Mouse (Mus musculus): ENCODE measurements around the gene Gm9639.

DNA sequence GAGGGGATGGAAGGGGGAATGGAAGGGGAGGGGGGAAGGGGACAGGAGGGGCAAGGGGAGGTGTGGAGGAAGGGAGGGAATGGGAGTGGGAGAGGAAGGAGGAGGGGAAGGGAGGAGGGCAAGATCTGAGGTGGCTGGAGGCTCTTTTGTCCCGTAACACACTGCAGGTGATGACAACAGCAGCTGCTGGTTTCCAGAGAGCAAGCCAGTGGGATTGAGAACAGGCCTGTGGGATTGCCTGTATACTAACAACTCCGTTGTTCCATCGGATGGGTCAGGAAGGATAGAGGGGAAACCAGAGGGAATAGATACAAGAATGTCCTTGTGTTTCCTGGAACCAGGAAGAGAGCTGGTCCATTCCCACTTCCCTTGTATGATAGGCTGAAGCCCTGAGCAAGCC is 2.8 kb upstream of the Gm9639 start:
- TF ChIP-seq EP300 (IDR thresholded peaks at IDR 0.05; ENCODE audit: low read depth) (no peak), CTCF (IDR thresholded peaks at IDR 0.05; ENCODE audit: low read depth) (no peak)

Data from liver, postnatal 0 days (tissue).